Mouse (Mus musculus) frontal cortex, adult 2 months (tissue): Measurements from ENCODE around the gene Racgap1. TPM values are rescaled to one million over a fixed set of nuclear protein-coding genes. Genes with fewer than 3 reads are reported as not detected.

Experiments used
- DNase-seq, 2 experiments: peaks; one replicate each; pipeline ENCODE4 v3.0.0; 2022; ENCODE audit warnings: low spot score in 1 of 2; ENCODE audit errors: extremely low spot score in 1 of 2
- polyA plus RNA-seq: library from polyadenylated mRNA; depleted of rRNA; stranded (reverse); fragments of >200 nt; gene quantifications from 2 replicates; pipeline ENCODE4 v1.2.3, GENCODE M21; 2012

Racgap1 gene
- polyA plus RNA-seq, 1 experiment = 13.8 TPM

GRCm38 (mm10) chr15:99667544-99667943 is 16.1 kb upstream of the Racgap1 start:
- no peak for DNase-seq

GRCm38 (mm10) chr15:99664600-99665451 is 13.4 kb upstream of the Racgap1 start:
- peak in 1 of 2 experiments; percentile 82 for DNase-seq

GRCm38 (mm10) chr15:99663964-99664599 is 12.6 kb upstream of the Racgap1 start:
- peak in 1 of 2 experiments; percentile 66 for DNase-seq

DNA sequence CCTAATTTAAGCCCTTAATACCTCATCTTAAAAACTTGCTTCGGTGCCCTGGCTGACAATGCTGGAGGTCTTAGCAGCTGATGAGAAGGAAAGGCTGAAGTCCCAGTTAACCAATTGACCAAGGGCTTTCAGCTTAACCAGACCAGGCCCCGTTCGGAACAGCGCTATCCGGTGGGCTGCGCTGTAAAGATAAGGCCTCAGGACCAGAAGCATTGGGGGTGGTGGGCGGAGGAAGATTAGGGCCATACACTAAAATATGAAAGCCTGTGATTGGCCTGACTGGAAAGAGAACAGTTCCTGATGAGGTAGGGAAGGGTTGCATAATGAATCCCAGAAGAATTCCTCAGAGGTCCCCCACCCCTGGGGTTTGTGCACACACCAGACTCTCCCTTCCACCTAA is 10.9 kb upstream of the Racgap1 start:
- DNase-seq = no peak

DNA sequence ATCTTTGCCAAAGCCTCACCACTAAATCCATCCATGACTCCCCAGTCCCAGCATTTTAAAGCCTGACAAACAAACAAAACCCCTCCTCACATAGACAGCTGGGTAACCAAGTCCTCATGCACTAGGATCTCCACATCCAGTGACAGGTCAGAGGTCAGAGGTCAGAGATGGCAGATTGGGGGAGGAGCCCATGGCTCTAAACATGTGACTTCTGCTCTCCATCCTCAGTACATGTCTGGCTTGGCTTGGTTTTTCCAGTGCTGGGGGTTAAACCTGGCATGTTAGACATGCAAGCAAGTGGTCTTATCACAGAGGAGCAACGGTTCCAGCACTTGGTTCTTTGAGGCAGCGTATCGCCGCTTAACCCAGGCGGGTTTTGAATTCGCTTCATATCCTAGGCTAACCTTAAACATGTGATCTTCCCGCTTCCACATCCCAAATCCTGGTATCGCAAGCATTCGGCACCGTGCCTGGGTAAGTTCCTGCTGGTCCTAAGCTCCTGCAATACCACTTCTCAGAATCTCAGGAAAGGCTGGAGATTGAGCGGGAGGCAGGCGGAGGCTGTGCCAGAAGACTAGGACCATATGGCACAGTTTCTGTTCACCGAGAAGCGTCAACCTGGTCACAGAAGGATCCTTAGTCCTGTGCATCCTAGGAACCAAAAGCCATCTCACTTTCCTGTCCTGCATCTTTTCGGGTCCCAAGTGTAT is 9.8 kb upstream of the Racgap1 start:
- peak in 1 of 2 experiments; percentile 60 for DNase-seq

- no peak for DNase-seq
These were observed 7.0 kb upstream of the Racgap1 start for GRCm38 (mm10) chr15:99658437-99658836.

- DNase-seq = peak in 1 of 2 experiments; percentile 50
These were observed 4.5 kb upstream of the Racgap1 start for GRCm38 (mm10) chr15:99655956-99656355.

DNA sequence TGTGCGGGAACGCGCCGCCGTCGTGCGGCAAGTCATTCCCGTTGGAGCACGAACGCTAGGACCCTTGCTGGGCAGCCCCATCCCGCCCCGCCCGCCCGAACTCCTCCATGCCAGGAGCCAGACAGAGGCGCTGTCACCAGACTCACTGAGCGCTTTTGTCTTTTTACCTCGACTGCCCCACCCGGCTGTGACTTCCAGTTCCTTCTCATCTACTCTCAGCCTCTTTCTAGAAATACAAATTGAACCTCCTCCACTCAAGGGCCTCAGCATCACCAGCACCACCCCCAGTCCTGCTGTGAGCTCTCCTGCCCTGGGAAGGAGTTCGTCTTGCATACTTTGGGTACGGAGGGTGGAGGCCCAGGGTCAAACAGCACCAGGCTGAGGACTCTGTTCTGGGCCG is 2.4 kb upstream of the Racgap1 start:
- DNase-seq = no peak

DNA sequence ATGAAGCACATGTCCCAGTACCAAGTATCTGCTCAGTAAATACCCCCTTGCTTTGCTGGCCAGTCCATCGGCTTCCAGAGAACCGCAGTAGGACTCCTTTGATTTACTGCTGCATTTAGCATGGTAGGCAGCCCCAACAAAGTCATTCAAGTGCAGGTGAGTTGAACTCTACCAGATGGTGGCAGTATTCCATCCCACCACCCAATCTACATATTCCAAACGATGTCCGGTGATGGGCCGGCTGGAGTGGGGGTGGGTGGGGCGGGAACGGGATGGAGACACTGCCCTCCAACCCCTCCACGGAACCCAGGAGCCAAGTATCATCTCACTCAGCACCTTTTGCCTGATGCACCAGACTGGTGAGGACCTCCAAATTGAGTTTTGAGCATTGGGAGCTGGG is 1.8 kb upstream of the Racgap1 start:
- no peak for DNase-seq

DNA sequence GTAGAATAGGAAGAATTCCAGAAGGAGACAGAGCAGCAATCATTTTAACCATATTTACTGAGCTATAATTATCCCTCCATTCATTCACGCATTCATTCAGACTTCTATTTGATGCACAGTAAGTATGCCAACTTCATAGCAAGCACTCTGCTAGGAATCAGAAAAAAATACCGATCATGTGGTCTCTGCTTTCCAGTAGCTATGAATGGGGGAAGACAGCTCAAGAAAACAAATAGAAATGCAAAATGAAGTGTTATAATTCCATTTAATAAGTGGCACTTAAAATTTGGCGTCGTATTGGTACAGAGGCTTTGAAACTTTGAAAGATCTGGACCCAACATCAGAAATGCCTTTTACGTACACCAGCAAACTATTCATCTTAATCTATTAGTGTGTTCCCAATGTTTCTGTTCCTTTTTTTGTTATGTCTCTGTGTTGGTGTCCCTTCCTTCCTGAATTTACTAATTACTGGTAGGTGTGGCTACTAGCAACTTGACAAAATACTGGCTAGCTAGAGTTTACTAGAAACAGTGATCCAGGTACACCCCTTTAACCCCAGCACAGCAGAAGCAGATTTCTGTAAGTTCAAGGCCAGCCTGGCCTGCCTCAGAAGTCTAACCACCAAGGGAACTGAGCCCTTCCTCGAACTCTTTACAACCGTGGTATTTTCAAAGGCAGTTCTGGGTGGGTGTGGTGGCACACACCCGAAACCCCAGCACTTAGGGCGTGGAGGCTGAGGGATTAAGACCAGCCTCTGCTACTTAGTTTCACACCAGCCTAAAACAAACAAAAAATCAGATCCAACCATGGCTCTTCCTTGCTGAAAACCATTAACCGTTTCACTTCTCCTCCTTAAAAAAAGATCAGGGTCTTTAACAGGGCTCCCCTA is 772 bp upstream of the Racgap1 start:
- no peak for DNase-seq

DNA sequence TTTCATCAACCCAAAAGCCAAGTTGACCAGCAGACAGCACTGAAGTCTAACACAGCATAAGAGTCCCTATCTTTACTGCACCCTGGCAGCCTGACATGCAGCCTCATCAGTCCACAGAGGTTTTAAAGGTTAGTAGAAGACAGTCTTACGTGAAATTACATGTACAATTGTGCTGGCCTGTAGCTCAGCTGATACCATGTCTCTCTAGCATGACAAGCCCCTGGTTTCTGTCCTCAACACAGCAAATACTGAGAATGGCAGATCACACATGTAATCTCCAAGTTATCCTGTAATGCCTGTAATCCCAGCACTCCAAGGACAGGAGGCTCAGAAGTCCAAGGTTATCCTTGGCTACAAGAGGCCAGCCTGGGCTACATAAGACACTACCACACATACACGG is 1.2 kb downstream of the Racgap1 start:
- no peak for DNase-seq

GRCm38 (mm10) chr15:99649067-99649761 is 2.2 kb downstream of the Racgap1 start:
- no peak for DNase-seq

DNA sequence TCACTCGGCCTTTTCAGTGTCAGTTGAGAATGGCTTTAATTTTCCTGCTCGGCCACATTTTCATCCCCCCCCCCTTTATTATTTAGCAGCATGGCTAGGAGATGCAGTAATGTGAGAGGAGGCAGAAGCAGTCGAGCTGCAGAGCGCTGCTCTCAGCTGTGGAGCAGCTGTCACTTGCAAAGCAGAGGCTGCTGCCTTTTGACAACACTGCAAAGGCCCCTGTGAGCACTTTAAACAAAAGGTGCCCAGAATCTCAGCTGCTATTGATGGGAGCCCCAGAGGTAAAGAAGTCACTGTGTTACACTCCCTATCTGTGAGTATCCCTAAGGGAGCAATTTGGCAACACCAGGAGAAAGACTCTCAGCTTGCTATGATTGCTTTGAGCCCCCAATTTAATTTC is 3.1 kb downstream of the Racgap1 start:
- no peak for DNase-seq

DNA sequence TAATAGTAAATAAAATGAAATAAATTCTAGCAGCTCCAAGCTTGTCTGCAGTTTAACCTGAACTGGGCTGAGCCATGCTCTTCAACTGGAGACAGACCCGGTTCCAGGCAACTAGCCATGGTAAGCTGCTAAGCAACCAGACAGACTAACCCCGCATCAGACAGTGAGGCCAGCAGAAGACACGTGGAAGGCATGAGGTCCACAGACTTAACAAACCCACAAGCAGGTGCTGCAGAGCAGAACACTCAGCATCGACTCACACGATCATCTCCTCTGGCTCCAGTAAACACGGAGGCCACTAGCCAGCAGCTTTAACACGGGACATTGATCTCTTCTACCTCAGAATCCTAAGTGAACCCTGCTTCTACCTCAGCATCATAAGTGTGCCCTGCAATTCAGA is 6.7 kb downstream of the Racgap1 start:
- DNase-seq = peak in 1 of 2 experiments; percentile 51

- no peak for DNase-seq
These were observed 7.6 kb downstream of the Racgap1 start for GRCm38 (mm10) chr15:99643832-99644231.

GRCm38 (mm10) chr15:99642622-99643021 is 8.8 kb downstream of the Racgap1 start:
- DNase-seq = no peak

- no peak for DNase-seq
These were observed 13.4 kb downstream of the Racgap1 start for GRCm38 (mm10) chr15:99638124-99638485.

DNA sequence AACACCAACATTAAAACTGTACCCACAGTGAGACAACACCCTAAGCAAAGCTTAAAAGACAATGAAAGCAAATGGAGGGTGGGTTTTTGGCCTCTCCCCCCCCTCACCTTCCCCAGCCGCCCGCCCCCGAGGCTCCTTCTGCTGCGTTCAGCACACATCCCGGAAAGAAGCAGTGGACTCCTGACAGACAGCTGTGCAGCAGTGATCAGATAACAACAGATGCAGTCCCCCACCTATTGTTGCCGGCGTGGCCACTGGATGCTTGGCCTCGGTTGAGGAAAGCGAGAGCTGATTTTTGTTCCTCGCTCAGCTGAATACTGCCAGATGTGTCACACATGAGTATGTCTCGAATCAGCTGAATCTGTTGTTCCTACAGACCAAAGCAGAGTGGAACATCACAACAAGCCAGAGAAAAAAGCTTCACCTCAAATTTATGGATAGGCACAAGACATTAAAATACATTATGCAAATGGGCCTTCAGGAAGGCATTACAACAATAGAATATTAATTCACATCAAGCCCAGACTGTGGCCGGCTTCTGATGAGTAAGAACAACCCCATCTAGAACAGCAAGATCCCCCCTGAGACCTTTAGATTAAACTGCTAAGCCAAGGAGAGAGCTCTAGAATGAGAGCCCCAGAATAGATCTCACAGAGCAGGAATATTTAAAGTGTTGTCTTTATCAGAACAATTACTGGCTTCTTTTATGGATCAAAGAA is 13.9 kb downstream of the Racgap1 start:
- DNase-seq = no peak

GRCm38 (mm10) chr15:99634702-99635101 is 16.8 kb downstream of the Racgap1 start:
- no peak for DNase-seq
